12 mouse cellular contexts compared by ENCODE assay signal in the genomic region with DNA sequence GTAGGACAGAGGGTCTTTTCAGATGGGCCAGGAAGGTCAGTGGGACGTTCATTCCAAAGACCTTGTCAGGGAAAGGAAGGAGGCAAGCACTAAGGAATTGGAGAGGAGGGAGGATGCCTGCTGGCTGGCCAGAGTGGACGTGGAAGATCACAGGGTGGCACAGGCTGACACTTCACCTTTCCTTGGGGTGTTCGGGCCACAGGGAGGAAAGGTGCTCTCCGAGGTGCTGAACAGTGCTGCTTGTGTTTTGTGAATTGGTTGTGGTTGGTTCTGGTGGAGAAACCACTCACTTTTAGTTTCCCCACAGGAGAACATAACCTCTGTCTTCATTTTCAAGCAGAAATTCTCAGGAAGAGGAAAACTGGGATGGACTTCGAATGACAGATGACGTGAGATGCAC. TPM values are rescaled to one million over a fixed set of nuclear protein-coding genes. Genes with fewer than 3 reads are reported as not detected.
DNase-seq lines count a peak whose midpoint lies in the region.
"Had no signal": no experiment of that assay in that cellular context is flagged by ENCODE, and none has a peak within 500 bp of the region (broad histone marks: within the 10 kb centered on the region; RNA-seq: fewer than 3 reads in every experiment).

No protein-coding gene starts in this region.

- intact Hi-C loops in left cerebral cortex, postnatal 10 days (cut with DNase I), result no loop called here

- peak; percentile 66 for DNase-seq in adrenal gland, postnatal 10 days
- no peak for DNase-seq in adrenal gland, postnatal 4 days (ENCODE audit: low spot score in 2 of 2)
- DNase-seq in lung, postnatal 14 days, result peak; percentile 53
- DNase-seq in lung, adult 18-20 months, result no peak
- peak; percentile 78 for DNase-seq in embryo, embryonic 10 days (ENCODE audit: low spot score)
- DNase-seq in retina, embryonic 14.5 days (ENCODE audit: low spot score), result peak; percentile 65
- DNase-seq in left cerebral cortex, postnatal 10 days (ENCODE audit: extremely low spot score in 1 of 2, low spot score in 2 of 2), result no peak
- DNase-seq in layer of hippocampus, adult 11-12 months (ENCODE audit: low spot score), result no peak
- DNase-seq: heart, adult 11 months; kidney, adult 11 months; liver, embryonic 13.5 days had no signal

RNA-seq across cellular contexts. Expression of gene 1110017D15Rik, which starts 15.3 kb away (rescaled TPM):
- under 1 TPM in 1 of 2 experiments, not detected in 1; 0.45 TPM for total RNA-seq in adrenal gland, postnatal 10 days (2021)
- 1 to 10 TPM in 1 of 2 experiments, under 1 TPM in 1; 0.56 to 1.2 TPM for total RNA-seq in adrenal gland, postnatal 4 days (2021)
- 10 to 100 TPM in 1 of 2 experiments, 1 to 10 TPM in 1; 8.3 to 11.4 TPM for total RNA-seq in left cerebral cortex, postnatal 10 days (2021)

RNA-seq across cellular contexts. Expression of gene AI464131, which starts 29.5 kb away (rescaled TPM):
- total RNA-seq in adrenal gland, postnatal 10 days (2021), result 10 to 100 TPM; 13.3 to 17.4 TPM
- total RNA-seq in adrenal gland, postnatal 4 days (2021), result 10 to 100 TPM; 11.1 to 12.2 TPM
- 10 to 100 TPM; 33.6 to 37.4 TPM for total RNA-seq in left cerebral cortex, postnatal 10 days (2021)
- total RNA-seq: monocyte, adult 5-6 weeks had no signal

RNA-seq across cellular contexts. Expression of gene Fam219a, which starts 36.9 kb away (rescaled TPM):
- 10 to 100 TPM; 18.8 to 23.5 TPM for total RNA-seq in adrenal gland, postnatal 10 days (2021)
- total RNA-seq in adrenal gland, postnatal 4 days (2021), result 10 to 100 TPM; 31.2 to 34.6 TPM
- 100 to 1,000 TPM; 199 to 201 TPM for total RNA-seq in left cerebral cortex, postnatal 10 days (2021)

RNA-seq across cellular contexts. Expression of gene Dnaic1, which starts 37.2 kb away (rescaled TPM):
- 1 to 10 TPM; 3.3 to 3.5 TPM for total RNA-seq in adrenal gland, postnatal 10 days (2021)
- 1 to 10 TPM in 1 of 2 experiments, under 1 TPM in 1; 0.11 to 1.9 TPM for total RNA-seq in adrenal gland, postnatal 4 days (2021)
- 1 to 10 TPM; 4.2 to 5.4 TPM for total RNA-seq in left cerebral cortex, postnatal 10 days (2021)
- total RNA-seq: monocyte, adult 5-6 weeks had no signal

Comparison
In these comparisons a context has a peak if more than half of its experiments do, and no peak if none do; other contexts are left out.
1. DNase-seq: peak in adrenal gland, postnatal 10 days (single experiment), lung, postnatal 14 days (single experiment), embryo, embryonic 10 days (single experiment) and retina, embryonic 14.5 days (single experiment); none in adrenal gland, postnatal 4 days (0 of 2), lung, adult 18-20 months (0 of 2), left cerebral cortex, postnatal 10 days (0 of 2) and layer of hippocampus, adult 11-12 months (single experiment).
2. RNA of gene 1110017D15Rik, which starts 15.3 kb away (total RNA-seq): 8.3 to 11.4 TPM in left cerebral cortex, postnatal 10 days; 0.56 to 1.2 TPM in adrenal gland, postnatal 4 days and 0.45 TPM in adrenal gland, postnatal 10 days; every median in the first group is over 4 times any median in the second.
3. RNA of gene Fam219a, which starts 36.9 kb away (total RNA-seq): 199 to 201 TPM in left cerebral cortex, postnatal 10 days; 31.2 to 34.6 TPM in adrenal gland, postnatal 4 days and 18.8 to 23.5 TPM in adrenal gland, postnatal 10 days; every median in the first group is over 4 times any median in the second.